Mouse (Mus musculus): ENCODE measurements around the gene Ttc17. TPM values are rescaled to one million over a fixed set of nuclear protein-coding genes. Genes with fewer than 3 reads are reported as not detected.
"Not testable (repeated sequence)": the region's sequence is repeated elsewhere in the genome, so short reads cannot be mapped to it uniquely, and the experiment has no call there.

Ttc17 gene
- total RNA-seq (2021), result 10 to 100 TPM; 21.5 to 23.2 TPM
- long read RNA-seq, experiment 1, full-length matches to known transcripts, result 10 of 16 reads
- long read RNA-seq, experiment 1, partial matches to known transcripts, result 2 of 16 reads
- long read RNA-seq, experiment 1, other reads (novel, unspliced or antisense), result 4 of 16 reads
- long read RNA-seq, experiment 2, full-length matches to known transcripts, result 26 of 40 reads
- long read RNA-seq, experiment 2, partial matches to known transcripts, result 6 of 40 reads
- long read RNA-seq, experiment 2, other reads (novel, unspliced or antisense), result 8 of 40 reads

- DNase-seq (ENCODE audit: low spot score in 2 of 2), result peak; percentile 82 to 91
These were observed at the start of gene Ttc17 for GRCm38 (mm10) chr2:94406083-94406957. TSS of gene Ttc17 (minus strand) at chr2:94406689.

- no peak for DNase-seq (ENCODE audit: low spot score in 2 of 2)
These were observed 43.2 kb upstream of the Ttc17 start for GRCm38 (mm10) chr2:94449643-94450042.

GRCm38 (mm10) chr2:94436952-94437351 lies 30.5 kb upstream of the Ttc17 start:
- DNase-seq (ENCODE audit: low spot score in 2 of 2), result no peak

GRCm38 (mm10) chr2:94435481-94435880 lies 29.0 kb upstream of the Ttc17 start:
- DNase-seq (ENCODE audit: low spot score in 2 of 2), result no peak

GRCm38 (mm10) chr2:94434833-94435232 lies 28.3 kb upstream of the Ttc17 start:
- no peak for DNase-seq (ENCODE audit: low spot score in 2 of 2)

- DNase-seq (ENCODE audit: low spot score in 2 of 2), result no peak
These were observed 25.7 kb upstream of the Ttc17 start for GRCm38 (mm10) chr2:94432214-94432613.

GRCm38 (mm10) chr2:94428456-94428855 lies 22.0 kb upstream of the Ttc17 start:
- no peak for DNase-seq (ENCODE audit: low spot score in 2 of 2)

GRCm38 (mm10) chr2:94407441-94407840 lies 952 bp upstream of the Ttc17 start:
- DNase-seq (ENCODE audit: low spot score in 2 of 2), result no peak

- no peak for DNase-seq (ENCODE audit: low spot score in 2 of 2)
These were observed 532 bp upstream of the Ttc17 start for GRCm38 (mm10) chr2:94407021-94407420.

- no peak for DNase-seq (ENCODE audit: low spot score in 2 of 2)
These were observed 949 bp downstream of the Ttc17 start for GRCm38 (mm10) chr2:94405397-94406082.

GRCm38 (mm10) chr2:94404512-94405240 lies 1.8 kb downstream of the Ttc17 start:
- DNase-seq (ENCODE audit: low spot score in 2 of 2), result no peak

GRCm38 (mm10) chr2:94402561-94402960 lies 3.9 kb downstream of the Ttc17 start:
- DNase-seq (ENCODE audit: low spot score in 2 of 2), result no peak

- no peak for DNase-seq (ENCODE audit: low spot score in 2 of 2)
These were observed 4.4 kb downstream of the Ttc17 start for GRCm38 (mm10) chr2:94402096-94402495.

GRCm38 (mm10) chr2:94401006-94401405 lies 5.5 kb downstream of the Ttc17 start:
- DNase-seq (ENCODE audit: low spot score in 2 of 2), result no peak

GRCm38 (mm10) chr2:94398138-94398970 lies 8.1 kb downstream of the Ttc17 start:
- DNase-seq (ENCODE audit: low spot score in 2 of 2), result peak in 1 of 2 experiments; percentile 61

- no peak for DNase-seq (ENCODE audit: low spot score in 2 of 2)
These were observed 9.0 kb downstream of the Ttc17 start for GRCm38 (mm10) chr2:94397453-94397852.

GRCm38 (mm10) chr2:94396325-94396724 lies 10.2 kb downstream of the Ttc17 start:
- no peak for DNase-seq (ENCODE audit: low spot score in 2 of 2)

GRCm38 (mm10) chr2:94391127-94391526 lies 15.4 kb downstream of the Ttc17 start:
- DNase-seq (ENCODE audit: low spot score in 2 of 2), result not testable (repeated sequence)

- DNase-seq (ENCODE audit: low spot score in 2 of 2), result no peak
These were observed 17.5 kb downstream of the Ttc17 start for GRCm38 (mm10) chr2:94389000-94389399.

GRCm38 (mm10) chr2:94387846-94388245 lies 18.6 kb downstream of the Ttc17 start:
- DNase-seq (ENCODE audit: low spot score in 2 of 2), result no peak

Data from gastrocnemius, postnatal 4 days (tissue).